Mouse (Mus musculus) adrenal gland, adult 8-10 months (tissue): ENCODE results near the gene Mtx1. TPM values are rescaled to one million over a fixed set of nuclear protein-coding genes. Genes with fewer than 3 reads are reported as not detected.
"Not testable (repeated sequence)": the region's sequence is repeated elsewhere in the genome, so short reads cannot be mapped to it uniquely, and the experiment has no call there.

ENCODE experiments used
- DNase-seq: peaks from one replicate; pipeline ENCODE4 v3.0.0; 2022
- total RNA-seq, 4 experiments: library from RNA; stranded (reverse); gene quantifications; 2 replicates each; pipeline ENCODE4 v1.2.4; 2022

The Mtx1 gene
- total RNA-seq, 4 experiments from 2014 or later: 138 to 169 (median 152) TPM

- no peak for DNase-seq
Observed at GRCm38 (mm10) chr3:89238494-89238893, 11.6 kb upstream of the Mtx1 start.

- no peak for DNase-seq
Observed at GRCm38 (mm10) chr3:89237682-89238081, 10.8 kb upstream of the Mtx1 start.

- DNase-seq: no peak
Observed at GRCm38 (mm10) chr3:89236516-89236915, 9.6 kb upstream of the Mtx1 start.

GRCm38 (mm10) chr3:89233562-89234110 lies 6.7 kb upstream of the Mtx1 start:
- no peak for DNase-seq

- no peak for DNase-seq
Observed at GRCm38 (mm10) chr3:89232614-89233013, 5.7 kb upstream of the Mtx1 start.

- DNase-seq: no peak
Observed at GRCm38 (mm10) chr3:89231772-89232275, 4.9 kb upstream of the Mtx1 start.

GRCm38 (mm10) chr3:89231345-89231744 lies 4.5 kb upstream of the Mtx1 start:
- no peak for DNase-seq

GRCm38 (mm10) chr3:89230561-89230960 lies 3.7 kb upstream of the Mtx1 start:
- DNase-seq: no peak

GRCm38 (mm10) chr3:89229276-89229675 lies 2.4 kb upstream of the Mtx1 start:
- no peak for DNase-seq

- no peak for DNase-seq
Observed at GRCm38 (mm10) chr3:89228836-89229235, 1.9 kb upstream of the Mtx1 start, which contains the start of gene Muc1. Gene Muc1, plus strand, starts transcription at chr3:89229057.

GRCm38 (mm10) chr3:89228180-89228549 lies 1.3 kb upstream of the Mtx1 start:
- peak; percentile 75 for DNase-seq

GRCm38 (mm10) chr3:89227307-89228179 lies 655 bp upstream of the Mtx1 start:
- peak; percentile 85 for DNase-seq

GRCm38 (mm10) chr3:89226361-89226760 lies 527 bp downstream of the Mtx1 start:
- DNase-seq: no peak

- DNase-seq: no peak
Observed at GRCm38 (mm10) chr3:89225918-89226317, 970 bp downstream of the Mtx1 start.

GRCm38 (mm10) chr3:89225321-89225815 lies 1.5 kb downstream of the Mtx1 start:
- no peak for DNase-seq

- DNase-seq: no peak
Observed at GRCm38 (mm10) chr3:89224796-89225195, 2.1 kb downstream of the Mtx1 start.

GRCm38 (mm10) chr3:89221167-89221566 lies 5.7 kb downstream of the Mtx1 start:
- no peak for DNase-seq

GRCm38 (mm10) chr3:89219546-89219945 lies 7.3 kb downstream of the Mtx1 start:
- no peak for DNase-seq

- no peak for DNase-seq
Observed at GRCm38 (mm10) chr3:89218271-89218670, 8.6 kb downstream of the Mtx1 start.

GRCm38 (mm10) chr3:89216407-89216806 lies 10.5 kb downstream of the Mtx1 start:
- DNase-seq: not testable (repeated sequence)

GRCm38 (mm10) chr3:89215853-89216252 lies 11.0 kb downstream of the Mtx1 start:
- peak; percentile 51 for DNase-seq

GRCm38 (mm10) chr3:89214681-89215411 lies 12.0 kb downstream of the Mtx1 start, which contains the start of gene Thbs3:
Gene Thbs3, plus strand, starts transcription at chr3:89215180.
- DNase-seq: no peak
